Mouse (Mus musculus) left cerebral cortex, adult 8-10 months (tissue): ENCODE measurements around the gene Rhoh. TPM values are rescaled to one million over a fixed set of nuclear protein-coding genes. Genes with fewer than 3 reads are reported as not detected.

ENCODE experiments used
- DNase-seq, 2 experiments: peaks; one replicate each; pipeline ENCODE4 v3.0.0; 2022; ENCODE audit warnings: low spot score in 2 of 2
- total RNA-seq, 4 experiments: library from RNA; stranded (reverse); gene quantifications; 2 replicates each; pipeline ENCODE4 v1.2.4; 2022

Gene Rhoh
- total RNA-seq = 1 to 10 TPM in 2 of 4 experiments, under 1 TPM in 2; 0.67 to 2.4 (median 1.6) TPM

DNA sequence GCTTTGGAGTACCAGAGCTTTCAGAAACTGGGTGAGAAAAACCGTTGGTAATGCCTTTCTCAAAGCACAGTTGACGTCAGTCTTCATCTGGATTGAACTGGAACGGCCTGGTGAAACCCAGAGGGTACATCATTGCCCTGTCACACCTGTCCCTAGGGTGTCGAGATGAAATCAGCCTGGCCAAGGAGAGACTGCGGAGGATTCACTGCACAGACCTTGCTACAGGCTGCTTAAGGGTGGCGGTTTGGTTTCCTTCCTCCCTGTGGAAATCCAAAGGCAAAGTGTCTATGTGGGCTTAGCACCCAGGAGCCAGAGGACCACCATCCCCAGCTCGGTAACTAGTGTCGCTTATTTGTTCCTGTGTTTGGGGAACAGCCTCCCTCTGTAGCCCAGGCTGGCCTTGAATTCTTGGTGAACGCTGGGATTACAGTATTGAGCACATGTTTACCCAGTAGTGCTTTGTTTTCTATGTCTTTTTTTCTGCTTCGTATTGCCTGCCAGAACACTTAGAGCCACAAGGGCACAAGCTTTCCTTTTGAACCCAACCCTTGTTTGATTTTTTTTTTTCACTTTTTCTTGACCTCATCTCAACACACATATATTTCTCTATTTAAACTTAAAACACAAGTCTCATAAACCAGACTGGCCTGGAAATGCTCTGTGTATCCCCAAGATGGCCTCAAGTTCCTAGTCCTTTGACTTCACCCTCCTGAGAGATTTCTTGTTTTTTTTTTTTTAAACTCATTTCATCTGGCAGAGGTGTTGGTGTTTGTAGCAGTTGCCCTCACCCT lies at the start of gene Rhoh:
Rhoh (plus strand) TSS at position 60 of the 791 bp plus-strand sequence.
- no peak for DNase-seq

DNA sequence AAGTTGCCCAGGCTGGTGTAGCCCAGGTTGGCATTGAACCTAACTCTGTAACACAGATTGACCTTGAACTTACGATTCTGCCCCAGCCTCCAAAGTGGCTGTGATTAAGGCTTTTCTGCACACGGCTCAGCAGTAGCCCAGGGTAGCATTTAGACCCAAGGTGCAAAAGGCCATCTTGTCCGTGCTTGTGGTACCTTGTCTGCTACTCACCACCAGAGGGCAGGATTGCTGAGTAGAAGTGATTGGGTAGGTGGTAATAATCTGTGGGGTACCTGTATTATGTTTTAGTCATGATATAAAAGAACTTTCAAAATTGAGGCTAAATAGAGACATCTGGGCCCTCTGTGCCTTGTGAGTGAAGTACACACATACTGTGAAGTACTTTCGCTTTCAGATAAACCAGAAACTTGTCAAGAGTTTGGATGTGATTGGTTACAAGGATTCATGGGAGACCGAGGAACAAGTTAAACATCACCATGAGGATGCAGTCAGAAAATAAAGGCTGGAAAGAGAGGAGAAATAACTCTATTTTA lies 37.3 kb upstream of the Rhoh start:
- DNase-seq = no peak

DNA sequence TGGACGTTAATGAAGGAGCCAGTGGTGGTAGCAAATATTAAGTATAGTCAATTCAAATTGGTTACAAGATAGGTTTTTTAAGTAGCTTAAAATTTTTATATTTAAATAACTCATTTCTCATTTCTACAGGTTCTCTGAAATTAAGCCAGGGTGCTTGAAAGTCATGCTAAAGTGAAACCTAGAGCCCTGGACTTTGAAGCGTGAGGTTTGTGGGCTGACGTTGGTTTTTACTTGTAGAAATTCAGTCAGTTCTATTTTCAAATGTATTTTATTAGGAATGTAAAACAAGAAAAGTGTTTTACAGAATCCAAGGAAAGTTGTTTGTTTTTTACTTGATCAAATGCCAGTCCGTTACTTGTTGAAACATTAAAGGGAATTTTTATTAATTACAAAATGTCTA lies 34.5 kb upstream of the Rhoh start:
- DNase-seq = no peak

DNA sequence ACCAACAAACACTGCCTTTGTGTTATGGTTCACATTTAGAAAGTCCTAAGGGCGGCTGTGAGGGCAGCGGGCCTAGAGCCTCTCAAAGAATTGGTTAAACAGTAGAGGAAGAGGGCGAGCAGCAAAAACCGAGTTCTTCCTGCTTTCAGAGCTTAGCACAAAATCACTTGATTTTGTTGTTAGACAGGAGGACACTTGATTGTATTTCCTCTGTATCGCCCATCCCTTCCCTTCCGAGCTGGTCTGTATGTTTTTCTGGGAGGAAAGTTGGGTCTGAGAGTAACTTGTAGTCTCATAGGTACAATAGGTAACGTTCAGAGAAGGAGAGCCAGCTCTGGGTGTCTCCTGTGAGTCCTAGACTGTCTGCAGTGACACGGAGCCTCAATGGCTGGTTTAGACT lies 33.9 kb upstream of the Rhoh start:
- DNase-seq = no peak

DNA sequence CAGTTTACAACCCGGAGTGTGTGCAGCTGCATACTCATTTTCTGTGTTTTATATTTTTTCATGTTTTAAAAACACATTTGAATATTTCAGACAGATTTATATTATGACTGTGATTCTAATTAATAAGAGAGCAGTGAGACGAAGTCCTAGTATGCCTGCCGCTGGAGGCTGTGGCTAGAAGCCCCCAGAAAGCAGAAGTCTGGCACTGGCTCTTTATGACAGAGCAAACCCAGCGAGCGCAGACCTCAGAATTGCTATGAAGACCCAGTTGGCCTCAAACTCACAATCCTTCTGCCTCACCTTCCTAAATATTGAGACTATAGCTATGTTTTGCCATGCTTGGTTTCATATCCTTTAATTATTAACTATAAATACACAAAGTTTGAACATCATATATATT lies 32.8 kb upstream of the Rhoh start:
- DNase-seq = no peak

DNA sequence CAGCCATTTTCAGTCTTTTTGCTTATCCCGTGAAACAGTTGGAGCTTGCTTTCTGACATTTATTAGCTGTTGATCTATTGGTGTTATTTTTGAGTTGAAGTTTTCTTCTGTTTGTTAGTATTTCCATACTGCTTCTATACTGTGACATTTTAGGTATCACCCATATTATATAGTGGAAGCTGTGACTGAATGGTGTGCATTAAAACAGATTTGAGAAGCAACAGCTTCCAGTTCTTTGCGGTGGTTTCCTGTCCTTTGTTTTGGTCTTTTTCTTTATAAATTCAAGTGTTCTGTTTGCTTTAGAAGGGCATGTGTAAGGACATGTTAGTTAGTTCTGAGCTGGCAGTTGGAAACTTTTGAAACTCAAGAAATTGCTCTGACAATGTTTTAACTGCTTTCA lies 32.0 kb upstream of the Rhoh start:
- no peak for DNase-seq

DNA sequence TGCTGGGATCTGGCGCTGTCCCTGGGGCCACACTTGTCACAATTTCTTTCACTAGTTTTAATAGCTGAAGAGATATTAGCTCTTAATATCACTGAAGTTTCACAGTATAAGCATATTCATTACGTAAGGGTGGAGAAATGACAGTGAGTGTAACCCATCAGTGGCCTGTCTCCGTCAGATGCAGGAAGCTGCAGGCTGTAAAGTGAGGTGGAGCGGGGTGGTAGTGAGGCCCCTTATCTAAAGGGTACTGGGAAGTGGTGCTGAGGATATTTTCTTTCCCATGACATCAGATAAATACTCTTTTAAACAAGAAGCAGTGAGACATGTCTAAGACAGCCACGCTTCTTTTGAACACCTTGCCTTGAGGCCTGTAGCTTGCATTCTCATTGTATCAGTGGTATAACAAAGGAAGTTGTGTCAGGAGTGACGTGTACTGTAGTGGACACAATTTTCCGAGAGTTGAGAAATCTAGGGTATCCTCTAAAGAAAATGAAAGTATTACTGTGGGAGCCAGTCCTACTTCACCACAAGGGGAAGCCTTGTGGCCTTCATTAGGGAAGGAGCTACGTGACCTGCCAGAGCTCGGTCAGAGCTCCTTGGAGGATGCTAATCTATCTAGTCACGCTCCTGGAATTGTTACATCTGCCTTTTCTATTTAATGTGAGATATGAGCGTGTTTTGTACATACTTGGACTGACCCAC lies 28.9 kb upstream of the Rhoh start:
- DNase-seq = no peak

DNA sequence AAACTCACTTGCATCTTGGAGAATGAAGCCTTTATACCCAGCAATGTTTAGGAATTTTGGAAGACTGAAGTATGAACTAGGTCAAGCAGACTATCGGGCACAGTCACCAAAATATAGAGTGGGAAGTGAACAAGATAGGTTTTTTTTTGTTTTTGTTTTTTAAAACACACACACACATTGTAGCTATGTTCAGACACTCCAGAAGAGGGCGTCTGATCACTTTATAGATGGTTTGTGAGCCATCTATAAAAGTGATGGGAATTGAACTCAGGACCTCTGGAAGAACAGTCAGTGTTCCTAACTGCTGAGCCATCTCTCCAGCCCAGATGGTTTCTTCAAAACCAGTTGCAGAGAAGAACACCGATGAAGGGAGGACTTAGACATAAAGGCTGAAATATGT lies 27.9 kb upstream of the Rhoh start:
- DNase-seq = no peak

DNA sequence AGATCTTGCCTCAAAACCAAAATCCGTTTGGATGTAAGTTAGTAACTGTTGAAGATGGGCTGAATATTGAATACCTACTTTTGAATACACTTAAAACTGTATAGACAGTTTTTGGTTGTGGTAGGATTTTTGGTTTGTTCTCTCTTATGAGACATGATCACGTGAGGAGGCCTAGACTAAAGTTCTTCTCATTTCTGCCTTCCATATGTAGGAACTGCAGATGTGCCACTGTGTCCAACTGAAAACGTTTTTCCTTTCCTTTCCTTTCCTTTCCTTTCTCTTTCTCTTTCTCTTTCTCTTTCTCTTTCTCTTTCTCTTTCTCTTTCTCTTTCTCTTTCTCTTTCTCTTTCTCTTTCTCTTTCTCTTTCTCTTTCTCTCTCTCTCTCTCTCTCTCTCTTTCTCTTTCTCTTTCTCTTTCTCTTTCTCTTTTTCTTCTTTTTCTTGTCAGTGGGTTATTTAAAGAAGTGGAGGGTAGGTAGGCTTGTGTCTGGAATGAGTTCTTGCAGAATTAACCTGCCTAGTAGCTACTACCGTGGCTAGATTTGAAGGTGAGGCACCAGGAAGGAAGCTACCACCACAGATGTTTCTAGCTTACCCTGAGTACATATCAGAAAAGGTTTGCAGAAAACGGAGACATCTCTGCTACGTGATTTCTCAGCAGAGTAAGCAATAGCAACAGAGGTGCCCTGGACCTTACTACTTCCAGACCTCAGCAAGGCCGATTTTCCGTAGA lies 27.1 kb upstream of the Rhoh start:
- no peak for DNase-seq

DNA sequence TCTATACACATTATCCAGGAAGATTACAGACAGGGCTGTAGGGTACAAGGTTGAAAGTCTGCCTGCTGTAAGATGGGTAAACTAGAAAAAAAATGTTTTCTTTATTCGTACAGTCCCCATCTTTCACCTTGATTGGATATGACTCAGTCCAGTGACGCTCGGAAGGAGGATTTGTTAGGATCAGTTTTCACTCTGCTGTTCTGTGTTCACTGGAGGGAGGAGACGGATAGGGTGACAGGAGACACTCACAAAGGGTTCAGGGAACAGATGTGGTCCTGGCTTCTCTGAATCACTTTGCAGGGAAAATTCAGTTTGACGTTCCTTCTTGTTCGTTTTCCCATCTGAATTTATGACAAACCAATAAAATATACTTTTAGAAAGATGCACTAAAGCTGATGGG lies 23.0 kb upstream of the Rhoh start:
- DNase-seq = no peak

DNA sequence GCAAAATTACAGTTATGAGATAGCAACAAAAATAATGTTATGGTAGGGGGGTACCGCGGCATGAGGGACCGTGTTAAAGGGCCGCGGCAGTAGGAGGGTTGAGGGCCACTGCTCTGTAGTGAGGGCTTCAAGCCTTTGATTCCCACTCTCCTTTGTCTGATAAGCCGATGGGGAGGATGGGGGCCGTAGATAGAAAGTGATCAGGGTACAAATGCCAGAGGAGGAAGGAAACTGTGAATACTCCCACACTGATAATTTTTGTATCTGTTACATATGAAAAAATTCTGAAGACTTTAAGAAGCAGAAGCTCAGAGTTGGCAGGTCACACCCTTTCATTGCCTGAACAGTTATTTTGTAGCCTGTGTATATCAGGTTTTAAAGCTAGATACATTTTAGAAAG lies 18.1 kb upstream of the Rhoh start:
- no peak for DNase-seq

DNA sequence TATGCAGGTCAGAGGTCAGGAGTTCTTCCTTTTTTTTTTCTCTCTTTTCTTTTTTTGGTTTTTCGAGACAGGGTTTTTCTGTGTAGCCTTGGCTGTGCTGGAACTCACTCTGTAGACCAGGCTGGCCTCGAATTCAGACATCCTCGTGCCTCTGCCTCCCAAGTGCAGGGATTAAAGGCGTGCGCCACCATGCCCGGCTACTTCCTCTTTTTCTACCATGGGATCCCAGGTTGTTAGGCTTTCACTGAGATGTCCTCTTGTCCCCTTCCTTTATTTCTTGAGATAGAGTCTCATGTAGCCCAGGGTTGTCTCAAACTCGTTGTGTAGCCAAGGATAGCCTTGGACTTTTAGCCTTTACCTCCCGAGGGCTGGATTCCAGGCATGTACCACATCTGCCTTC lies 14.5 kb upstream of the Rhoh start:
- no peak for DNase-seq

DNA sequence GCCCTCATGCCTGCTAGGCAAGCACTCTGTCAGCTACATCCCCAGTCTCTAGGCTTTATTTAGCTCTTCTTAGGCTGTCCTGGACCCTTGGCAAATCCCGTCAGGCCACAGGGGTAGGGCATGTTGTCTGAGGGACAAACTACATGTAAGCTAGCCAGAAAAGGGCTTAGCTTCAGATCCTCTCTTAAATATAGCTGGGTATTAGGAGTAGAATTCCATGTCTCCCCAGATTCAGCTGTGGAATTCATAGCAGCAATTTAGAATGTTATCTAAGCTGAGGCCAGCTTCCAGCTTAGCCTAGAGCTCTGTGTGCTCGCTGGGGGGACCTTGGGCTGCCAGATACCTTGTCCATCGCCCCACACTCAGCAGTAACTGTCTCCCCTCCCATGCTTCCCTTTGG lies 14.1 kb upstream of the Rhoh start:
- no peak for DNase-seq

DNA sequence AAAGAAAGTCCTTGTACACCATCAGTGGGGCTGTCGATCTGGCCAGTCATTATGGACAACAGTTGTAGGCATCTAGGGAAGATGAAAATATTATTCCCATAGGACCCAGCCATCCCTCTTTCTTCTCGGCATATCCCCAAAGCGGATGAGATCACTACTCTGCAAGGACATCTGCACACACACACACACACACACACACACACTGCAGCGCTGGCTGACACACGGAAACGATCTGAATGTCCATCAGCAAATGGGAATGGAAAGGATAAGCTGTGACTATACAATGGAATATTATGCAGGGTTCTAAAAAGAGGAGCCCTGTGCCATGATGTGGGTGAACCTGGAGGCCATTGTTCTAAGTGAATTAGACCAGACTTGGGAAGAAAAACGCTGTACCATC lies 13.4 kb upstream of the Rhoh start:
- DNase-seq = no peak

DNA sequence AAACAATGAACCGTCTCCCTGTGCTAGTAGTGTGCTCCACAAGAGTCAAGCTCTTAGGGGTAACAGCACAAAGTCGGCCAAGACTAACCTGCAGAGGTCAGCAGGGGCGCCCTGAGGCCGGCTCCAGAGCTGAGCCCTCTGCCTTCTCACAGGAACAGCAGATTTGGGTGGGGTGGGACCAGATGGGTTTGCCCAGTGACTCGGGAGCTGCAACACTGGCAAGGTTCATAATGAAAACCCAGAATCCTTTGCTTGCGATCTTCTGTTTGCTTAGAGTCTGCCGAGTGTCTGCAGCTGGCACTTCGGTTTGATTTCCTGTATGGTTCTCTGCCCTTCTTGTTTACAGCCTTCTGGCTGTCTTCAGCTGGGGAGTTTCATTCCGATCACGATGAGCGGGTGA lies 10.2 kb upstream of the Rhoh start:
- DNase-seq = no peak

DNA sequence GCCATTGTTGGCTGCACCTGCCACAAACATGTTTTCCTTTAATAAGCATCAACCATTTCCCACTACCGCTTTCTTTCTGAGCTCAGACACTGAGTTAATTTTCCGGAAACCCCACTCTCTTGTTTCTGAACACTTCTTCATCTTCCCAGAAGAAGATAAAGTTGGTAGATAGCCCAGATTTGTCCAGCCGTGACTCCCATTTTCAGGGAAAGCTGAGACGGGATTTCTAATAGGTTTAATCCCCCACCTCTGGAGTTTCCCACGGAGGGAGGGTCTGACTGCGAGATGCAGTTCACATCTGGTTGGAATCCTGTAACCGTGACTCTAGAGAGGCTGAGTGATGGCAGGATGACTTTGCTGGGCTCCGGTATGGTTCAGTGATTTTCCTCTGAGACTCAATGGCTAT lies 6.2 kb upstream of the Rhoh start:
- no peak for DNase-seq

DNA sequence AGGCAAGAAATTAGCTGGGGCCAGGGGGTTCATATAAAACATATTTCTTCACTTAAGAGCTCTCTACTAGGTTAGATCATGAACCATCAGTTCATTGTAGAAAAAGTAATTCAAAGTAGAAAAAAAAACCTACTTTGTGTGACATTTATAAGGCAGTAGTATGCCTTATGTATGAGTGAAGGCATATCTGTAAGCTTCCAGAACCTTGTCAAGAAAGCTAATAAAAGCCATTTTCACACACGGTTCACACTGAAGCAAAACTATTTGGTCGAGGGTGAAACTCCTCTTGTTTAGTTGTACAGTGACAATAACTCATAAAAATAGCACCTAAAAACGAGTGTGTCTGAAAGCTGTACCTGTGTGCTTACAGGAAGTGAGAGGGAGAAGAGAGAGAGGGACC lies 5.4 kb upstream of the Rhoh start:
- no peak for DNase-seq

DNA sequence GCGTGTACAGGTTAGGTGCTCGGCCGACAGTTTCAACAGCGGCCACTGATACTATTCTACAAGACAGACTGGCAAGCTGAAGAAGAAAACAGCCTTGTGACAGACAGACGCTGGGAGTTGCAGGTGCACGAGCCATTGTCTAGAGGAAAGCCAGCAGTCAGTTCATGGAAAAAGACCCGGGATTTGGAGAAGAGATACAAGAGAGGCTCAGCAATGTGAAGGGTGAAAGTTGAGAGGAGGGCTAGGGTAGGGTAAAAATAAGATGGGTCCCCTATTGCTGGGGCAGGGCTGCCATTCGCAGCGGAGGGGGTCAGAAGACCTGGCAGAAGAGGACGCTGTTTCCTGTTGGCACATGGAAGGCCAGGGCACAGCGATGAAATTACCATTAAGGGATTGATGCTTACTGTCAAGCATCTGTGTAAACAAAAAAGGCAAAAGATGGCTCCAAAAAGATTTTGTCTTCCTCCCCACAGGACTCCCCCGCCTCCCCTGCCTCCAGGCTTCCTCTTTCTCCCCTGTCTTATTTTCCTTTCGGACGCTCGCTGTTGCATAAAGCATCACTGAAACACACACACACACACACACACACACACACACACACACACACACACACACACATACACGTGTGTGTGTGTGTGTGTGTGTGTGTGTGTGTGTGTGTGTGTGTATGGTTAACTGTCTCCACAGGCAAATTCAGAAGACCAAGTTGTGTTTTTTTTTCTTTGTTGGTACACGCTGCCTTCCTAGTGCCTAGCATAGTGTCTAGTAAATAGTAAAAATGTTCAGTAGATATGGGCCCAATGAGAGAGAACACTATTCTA lies 4.2 kb upstream of the Rhoh start:
- no peak for DNase-seq

DNA sequence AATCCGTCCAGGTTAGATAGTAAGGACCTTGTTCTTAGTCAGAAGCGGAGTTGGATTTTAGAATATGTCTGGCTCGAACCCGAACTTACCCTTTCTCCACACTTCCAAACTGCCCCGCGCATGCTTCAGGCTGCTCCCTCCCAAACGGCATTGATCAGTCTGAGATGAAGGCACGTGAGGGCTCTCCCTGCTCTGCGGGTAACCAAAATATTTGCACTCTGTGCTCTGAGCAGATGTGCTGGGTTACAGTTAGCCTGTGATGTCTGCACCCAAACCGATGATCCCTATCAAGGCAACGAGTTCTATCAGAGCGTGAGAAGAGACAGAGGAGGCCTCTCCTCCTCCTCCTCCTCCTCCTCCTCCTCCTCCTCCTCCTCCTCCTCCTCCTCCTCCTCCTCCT lies 3.1 kb upstream of the Rhoh start:
- no peak for DNase-seq

DNA sequence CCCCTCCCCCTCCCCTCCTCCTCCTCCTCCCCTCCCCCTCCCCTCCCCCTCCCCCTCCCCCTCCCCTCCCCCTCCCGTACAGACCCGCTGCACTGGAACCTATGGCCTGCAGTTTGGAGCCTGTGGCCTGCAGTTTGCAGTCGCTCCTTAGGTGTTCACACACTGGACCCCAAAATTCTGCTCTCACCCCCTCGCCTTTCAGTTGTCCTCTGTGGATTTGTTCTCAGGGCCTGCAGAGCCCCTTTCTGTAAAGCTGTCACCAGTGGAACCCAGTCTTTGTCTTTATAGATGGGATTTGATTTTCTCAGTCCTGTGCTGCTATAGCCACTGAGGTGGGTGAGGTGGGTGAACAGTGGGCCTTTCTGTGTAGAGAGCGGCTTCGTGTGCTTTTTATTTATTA lies 2.7 kb upstream of the Rhoh start:
- DNase-seq = no peak

DNA sequence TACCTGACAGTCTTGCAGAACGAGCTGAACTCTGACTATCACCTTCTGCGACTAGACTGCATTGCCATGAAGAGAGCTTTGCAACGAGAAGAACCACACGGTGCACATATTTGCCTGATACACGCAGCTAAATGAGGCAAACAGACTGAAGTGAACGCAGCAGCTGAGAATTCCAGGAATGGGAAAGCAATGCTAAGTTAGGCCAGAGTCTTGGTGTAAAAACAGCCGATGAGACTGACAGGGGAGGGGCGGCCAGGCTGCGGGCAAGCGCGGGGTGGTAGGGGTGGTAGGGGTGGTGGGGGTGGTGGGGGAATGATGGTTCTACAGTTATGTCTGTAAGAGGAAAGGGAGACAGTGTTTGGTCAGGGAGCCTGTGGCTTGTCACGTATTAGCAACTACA lies 2.1 kb upstream of the Rhoh start:
- no peak for DNase-seq
